Comparison of ENCODE assay signal across 10 mouse cellular contexts in the genomic region with DNA sequence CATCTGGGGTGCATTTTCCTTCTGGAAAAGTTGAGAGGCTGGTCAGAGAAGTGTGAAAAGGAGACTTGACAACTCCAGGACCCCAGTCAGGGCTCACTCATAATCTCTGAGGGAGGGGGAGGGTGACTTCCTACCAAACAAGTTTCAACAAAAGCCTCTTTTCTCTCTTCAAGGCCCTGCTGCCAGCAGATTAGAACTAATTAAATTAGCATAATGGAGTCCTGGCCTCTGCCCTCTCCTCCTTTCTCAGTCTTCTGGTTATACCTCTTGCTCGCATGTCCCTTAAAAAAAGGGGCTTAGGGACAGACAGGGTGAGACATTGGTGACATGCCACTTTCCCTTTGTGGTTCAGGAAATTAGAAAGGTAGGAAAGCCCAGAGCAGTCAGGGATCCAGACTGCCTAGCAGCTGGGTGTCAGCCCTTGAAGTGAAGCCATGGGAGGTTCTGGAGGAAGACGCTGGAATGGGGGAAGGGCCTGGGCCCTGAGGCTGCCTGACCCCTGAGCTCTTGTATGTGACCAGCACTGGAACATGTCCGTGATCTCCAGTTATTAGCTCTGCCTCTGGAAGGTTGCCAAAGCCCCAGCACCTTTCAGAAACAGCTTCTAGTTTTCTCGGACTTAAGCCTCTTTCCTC. TPM values are rescaled to one million over a fixed set of nuclear protein-coding genes. Genes with fewer than 3 reads are reported as not detected.
A peak's percentile ranks its signal among the peaks of the same experiment; 100 is the strongest.
DNase-seq lines count a peak whose midpoint lies in the region; ATAC-seq lines count a peak whose summit lies in the region.
"Had no signal": no experiment of that assay in that cellular context is flagged by ENCODE, and none has a peak within 500 bp of the region (broad histone marks: within the 10 kb centered on the region; RNA-seq: fewer than 3 reads in every experiment).

No protein-coding gene starts in this region.

- H3K36me3 ChIP-seq in forebrain, embryonic 16.5 days (ENCODE audit: control insufficient read depth, insufficient read depth): no peaks in the 10 kb centered on the region
- peaks cover 3% of the 10 kb centered on the region for H3K36me3 ChIP-seq in midbrain, embryonic 12.5 days

- H3K4me1 ChIP-seq in forebrain, embryonic 16.5 days (replicated peaks; ENCODE audit: control insufficient read depth, insufficient read depth, low read length): peaks cover 21% of the 10 kb centered on the region
- H3K4me1 ChIP-seq in midbrain, embryonic 12.5 days: peaks cover 48% of the 10 kb centered on the region
- H3K4me1 ChIP-seq: liver, embryonic 12.5 days had no signal

- no peaks in the 10 kb centered on the region for H3K9me3 ChIP-seq in forebrain, embryonic 16.5 days (ENCODE audit: control insufficient read depth, low read length)
- H3K9me3 ChIP-seq in midbrain, embryonic 12.5 days: no peaks in the 10 kb centered on the region
- H3K9me3 ChIP-seq: liver, embryonic 12.5 days had no signal

- H3K4me2 ChIP-seq in forebrain, embryonic 16.5 days (ENCODE audit: low read length): no peak overlapping the region
- H3K4me2 ChIP-seq in midbrain, embryonic 12.5 days (replicated peaks): no peak overlapping the region
- H3K4me2 ChIP-seq: liver, embryonic 12.5 days had no signal

- 9% methylated on average over 4 of the region's 4 CpGs for WGBS in forebrain, embryonic 16.5 days
- WGBS in midbrain, embryonic 12.5 days: 4% methylated on average over 4 of the region's 4 CpGs

- H3K27me3 ChIP-seq in forebrain, embryonic 16.5 days (replicated peaks; ENCODE audit: control insufficient read depth, insufficient read depth, low read length): no peaks in the 10 kb centered on the region
- peaks cover 10% of the 10 kb centered on the region for H3K27me3 ChIP-seq in midbrain, embryonic 12.5 days

- H3K4me3 ChIP-seq in forebrain, embryonic 16.5 days (replicated peaks; ENCODE audit: low read length): no peak overlapping the region
- H3K4me3 ChIP-seq in midbrain, embryonic 12.5 days: no peak overlapping the region
- H3K4me3 ChIP-seq: liver, embryonic 12.5 days had no signal

- peak; percentile 43 for DNase-seq in kidney, postnatal 10 days
- DNase-seq in kidney, adult 8-10 months: no peak
- DNase-seq in embryo, embryonic 9.5 days (ENCODE audit: extremely low spot score): peak; percentile 68
- DNase-seq: adrenal gland, postnatal 25 days; thymus, adult 18-20 months had no signal

- no peak overlapping the region for H3K27ac ChIP-seq in forebrain, embryonic 16.5 days (ENCODE audit: low read length)
- H3K27ac ChIP-seq in midbrain, embryonic 12.5 days (replicated peaks): peak overlapping the region; percentile 44
- H3K27ac ChIP-seq: liver, embryonic 12.5 days had no signal

- H3K9ac ChIP-seq in forebrain, embryonic 16.5 days (replicated peaks; ENCODE audit: low read depth, low read length): no peak overlapping the region
- H3K9ac ChIP-seq in midbrain, embryonic 12.5 days (replicated peaks): no peak overlapping the region
- H3K9ac ChIP-seq: liver, embryonic 12.5 days had no signal

- peak; percentile 43; the same call in 1 of the 2 replicates for ATAC-seq in forebrain, embryonic 16.5 days
- peak; percentile 57 for ATAC-seq in midbrain, embryonic 12.5 days (ENCODE audit: low FRiP score, low read depth)
- ATAC-seq in megakaryocyte-erythroid progenitor cell, adult 5-6 weeks (replicated peaks; ENCODE audit: low FRiP score, low TSS enrichment, poor library complexity, severe bottlenecking): no peak
- ATAC-seq in granulocyte monocyte progenitor cell, adult 5-6 weeks (replicated peaks; ENCODE audit: poor library complexity, severe bottlenecking): no peak
- ATAC-seq: liver, embryonic 12.5 days had no signal

RNA-seq across cellular contexts. Expression of gene St6gal1, which starts 34.4 kb away (rescaled TPM):
- 50.4 and 61.7 TPM in 2 replicates for polyA plus RNA-seq in forebrain, embryonic 16.5 days (2015; fragmentation: Nextera tagmentation; extraction: Ambion mirVana)
- 39.9 and 46.6 TPM in 2 replicates for polyA plus RNA-seq in midbrain, embryonic 12.5 days (2016; fragmentation: Nextera tagmentation; extraction: Ambion mirVana)
- 0.45 and 5.0 TPM in 2 replicates for total RNA-seq in megakaryocyte-erythroid progenitor cell, adult 5-6 weeks (2014; fragmentation: Nextera tagmentation)
- not detected in 2 replicates for total RNA-seq in megakaryocyte-erythroid progenitor cell, adult 5-6 weeks (2017)
- not detected in 2 replicates for total RNA-seq in granulocyte monocyte progenitor cell, adult 5-6 weeks (2014; fragmentation: Nextera tagmentation)
- 0.13 and 1.8 TPM in 2 replicates for total RNA-seq in granulocyte monocyte progenitor cell, adult 5-6 weeks (2017)

Comparison
In these comparisons a context has a peak if more than half of its experiments do, and no peak if none do; other contexts are left out.
1. DNase-seq: peak in kidney, postnatal 10 days (single experiment) and embryo, embryonic 9.5 days (single experiment); none in kidney, adult 8-10 months (0 of 2).
2. ATAC-seq: peak in forebrain, embryonic 16.5 days (single experiment) and midbrain, embryonic 12.5 days (single experiment); none in megakaryocyte-erythroid progenitor cell, adult 5-6 weeks (single experiment) and granulocyte monocyte progenitor cell, adult 5-6 weeks (single experiment).